Mouse (Mus musculus) liver, embryonic 15.5 days (tissue): ENCODE measurements around the gene Mrto4. TPM values are rescaled to one million over a fixed set of nuclear protein-coding genes. Genes with fewer than 3 reads are reported as not detected.

Source experiments
- ATAC-seq: fragments of 200-750 bp; cut with Nextera tagmentation; 2 replicates; pipeline ENCODE4 v1.8.0; 2017; ENCODE audit warnings: moderate number of reproducible peaks, mild to moderate bottlenecking, moderate library complexity; ENCODE audit not compliant: insufficient read depth
- H3K27ac ChIP-seq: fragments of 300-500 bp; sonication (generic); replicated peaks from 2 replicates; pipeline ENCODE4 v1.5.1; 2015; ENCODE audit warnings: mild to moderate bottlenecking, inconsistent platforms
- H3K27me3 ChIP-seq: fragments of 300-500 bp; sonication (generic); 2 replicates; pipeline ENCODE4 v1.6.1; 2015; ENCODE audit warnings: mild to moderate bottlenecking, inconsistent platforms
- H3K36me3 ChIP-seq: fragments of 300-500 bp; sonication (generic); replicated peaks from 2 replicates; pipeline ENCODE4 v1.6.1; 2015; ENCODE audit warnings: moderate library complexity, mild to moderate bottlenecking, inconsistent platforms
- H3K4me1 ChIP-seq: fragments of 300-500 bp; sonication (generic); replicated peaks from 2 replicates; pipeline ENCODE4 v1.6.1; 2015; ENCODE audit warnings: inconsistent platforms
- H3K4me2 ChIP-seq: fragments of 300-500 bp; sonication (generic); 2 replicates; pipeline ENCODE4 v1.6.1; 2015; ENCODE audit warnings: moderate library complexity, mild to moderate bottlenecking, inconsistent platforms
- H3K4me3 ChIP-seq: fragments of 300-500 bp; sonication (generic); replicated peaks from 2 replicates; pipeline ENCODE4 v1.5.1; 2015; ENCODE audit warnings: mild to moderate bottlenecking, inconsistent platforms
- H3K9ac ChIP-seq: fragments of 300-500 bp; sonication (generic); 2 replicates; pipeline ENCODE4 v1.6.1; 2015; ENCODE audit warnings: moderate library complexity, mild to moderate bottlenecking, inconsistent platforms
- H3K9me3 ChIP-seq: fragments of 300-500 bp; sonication (generic); replicated peaks from 2 replicates; pipeline ENCODE4 v1.6.1; 2016; ENCODE audit warnings: inconsistent platforms
- WGBS: fragments of 180-500 bp; shearing (Covaris S2); methylation state at CpG from one replicate; pipeline ENCODE4 v1.1.7; 2015; ENCODE audit warnings: mixed read lengths; ENCODE audit not compliant: insufficient replicate concordance; 5-methylcytosine and 5-hydroxymethylcytosine counted together
- polyA plus RNA-seq: library from polyadenylated mRNA; unstranded; fragments of >200 nt; fragmentation: Nextera tagmentation; extraction: Ambion mirVana; gene quantifications from 2 replicates; pipeline ENCODE4 v1.2.1, GENCODE M21; 2015

Mrto4 gene
- polyA plus RNA-seq, 1 experiment from 2014 or later: 78.7 TPM

- peak overlapping the region; percentile 71 for H3K9ac ChIP-seq
- H3K9me3 ChIP-seq: no peaks in the 10 kb centered on the region
- WGBS: 6% methylated on average over 8 of the region's 8 CpGs
- H3K36me3 ChIP-seq: peaks cover 44% of the 10 kb centered on the region
- peaks cover 40% of the 10 kb centered on the region for H3K4me1 ChIP-seq
- H3K4me3 ChIP-seq: peak overlapping the region; percentile 89
- ATAC-seq: no peak
- no peaks in the 10 kb centered on the region for H3K27me3 ChIP-seq
- H3K4me2 ChIP-seq: peak overlapping the region; percentile 80
- peak overlapping the region; percentile 96 for H3K27ac ChIP-seq
These were observed 27.3 kb upstream of the Mrto4 start for GRCm38 (mm10) chr4:139379719-139380118.

- H3K27ac ChIP-seq: peak overlapping the region; percentile 34; the same call in 1 of the 2 replicates
- H3K9ac ChIP-seq: no peak overlapping the region
- no peak for ATAC-seq
- no peak overlapping the region for H3K4me3 ChIP-seq
- 76% methylated on average over 10 of the region's 10 CpGs for WGBS
- H3K4me2 ChIP-seq: no peak overlapping the region
- peaks cover under 1% of the 10 kb centered on the region; the same call in 1 of the 2 replicates for H3K4me1 ChIP-seq
- H3K27me3 ChIP-seq: no peaks in the 10 kb centered on the region
- H3K9me3 ChIP-seq: no peaks in the 10 kb centered on the region
- H3K36me3 ChIP-seq: peaks cover 97% of the 10 kb centered on the region
These were observed 21.2 kb upstream of the Mrto4 start for GRCm38 (mm10) chr4:139373531-139373930.

GRCm38 (mm10) chr4:139373130-139373529 lies 20.8 kb upstream of the Mrto4 start:
- 80% methylated on average over 4 of the region's 4 CpGs for WGBS
- ATAC-seq: peak; percentile 51
- H3K27ac ChIP-seq: peak overlapping the region; percentile 34; the same call in 1 of the 2 replicates
- no peak overlapping the region for H3K4me3 ChIP-seq
- H3K4me1 ChIP-seq: no peaks in the 10 kb centered on the region; the same call in 1 of the 2 replicates
- no peaks in the 10 kb centered on the region for H3K9me3 ChIP-seq
- no peak overlapping the region for H3K9ac ChIP-seq
- H3K4me2 ChIP-seq: no peak overlapping the region
- H3K27me3 ChIP-seq: no peaks in the 10 kb centered on the region
- H3K36me3 ChIP-seq: peaks cover 97% of the 10 kb centered on the region

GRCm38 (mm10) chr4:139368038-139368437 lies 15.7 kb upstream of the Mrto4 start:
- Histone ChIP-seq H3K4me2 (no peak overlapping the region), H3K9ac (no peak overlapping the region), H3K27ac (no peak overlapping the region), H3K4me3 (no peak overlapping the region), H3K9me3 (no peaks in the 10 kb centered on the region), H3K27me3 (no peaks in the 10 kb centered on the region), H3K4me1 (peaks cover under 1% of the 10 kb centered on the region; the same call in 1 of the 2 replicates), H3K36me3 (peaks cover 97% of the 10 kb centered on the region)
- ATAC-seq: no peak
- 85% methylated on average over 5 of the region's 5 CpGs for WGBS

GRCm38 (mm10) chr4:139367336-139367735 lies 15.0 kb upstream of the Mrto4 start:
- peaks cover 97% of the 10 kb centered on the region for H3K36me3 ChIP-seq
- peaks cover 7% of the 10 kb centered on the region for H3K4me1 ChIP-seq

GRCm38 (mm10) chr4:139360761-139361548 lies 8.6 kb upstream of the Mrto4 start:
- peak overlapping the region; percentile 94 for H3K27ac ChIP-seq

More at GRCm38 (mm10) chr4:139367336-139367735, 15.0 kb upstream of the Mrto4 start:
- 70% methylated on average over 3 of the region's 3 CpGs for WGBS
- Histone ChIP-seq H3K4me3 (no peak overlapping the region), H3K9ac (no peak overlapping the region), H3K9me3 (no peaks in the 10 kb centered on the region), H3K4me2 (no peak overlapping the region), H3K27me3 (no peaks in the 10 kb centered on the region), H3K27ac (no peak overlapping the region)
- no peak for ATAC-seq

GRCm38 (mm10) chr4:139357211-139357610 lies 4.8 kb upstream of the Mrto4 start:
- H3K27ac ChIP-seq: no peak overlapping the region
- H3K27me3 ChIP-seq: no peaks in the 10 kb centered on the region
- H3K36me3 ChIP-seq: peaks cover 83% of the 10 kb centered on the region
- no peaks in the 10 kb centered on the region for H3K9me3 ChIP-seq
- H3K4me3 ChIP-seq: no peak overlapping the region
- no peak overlapping the region for H3K4me2 ChIP-seq
- 75% methylated on average over 3 of the region's 3 CpGs for WGBS
- H3K9ac ChIP-seq: no peak overlapping the region
- no peak for ATAC-seq
- peaks cover 58% of the 10 kb centered on the region for H3K4me1 ChIP-seq

More at GRCm38 (mm10) chr4:139360761-139361548, 8.6 kb upstream of the Mrto4 start:
- Histone ChIP-seq H3K4me2 (peak overlapping the region; percentile 61), H3K9me3 (no peaks in the 10 kb centered on the region), H3K36me3 (peaks cover 99% of the 10 kb centered on the region), H3K4me1 (peaks cover 49% of the 10 kb centered on the region), H3K9ac (peak overlapping the region; percentile 44), H3K4me3 (peak overlapping the region; percentile 26), H3K27me3 (no peaks in the 10 kb centered on the region)
- peak; percentile 93 for ATAC-seq
- 39% methylated on average over 11 of the region's 11 CpGs for WGBS

GRCm38 (mm10) chr4:139352832-139353231 lies 456 bp upstream of the Mrto4 start:
- Histone ChIP-seq H3K4me1 (peaks cover 41% of the 10 kb centered on the region), H3K27me3 (no peaks in the 10 kb centered on the region)
- under 1% methylated on average over 7 of the region's 7 CpGs for WGBS

GRCm38 (mm10) chr4:139345416-139346019 lies 6.9 kb downstream of the Mrto4 start:
- Histone ChIP-seq H3K9ac (no peak overlapping the region), H3K4me2 (no peak overlapping the region), H3K4me3 (no peak overlapping the region), H3K4me1 (peaks cover 27% of the 10 kb centered on the region), H3K9me3 (no peaks in the 10 kb centered on the region), H3K27me3 (no peaks in the 10 kb centered on the region), H3K36me3 (peaks cover 49% of the 10 kb centered on the region), H3K27ac (no peak overlapping the region)
- WGBS: 81% methylated on average over 23 of the region's 23 CpGs
- no peak for ATAC-seq

More at GRCm38 (mm10) chr4:139352832-139353231, 456 bp upstream of the Mrto4 start:
- Histone ChIP-seq H3K4me3 (peak overlapping the region; percentile 83), H3K36me3 (peaks cover 62% of the 10 kb centered on the region), H3K9me3 (no peaks in the 10 kb centered on the region), H3K27ac (peak overlapping the region; percentile 95), H3K4me2 (peak overlapping the region; percentile 99), H3K9ac (peak overlapping the region; percentile 84)
- ATAC-seq: peak; percentile 43

GRCm38 (mm10) chr4:139343718-139344117 lies 8.7 kb downstream of the Mrto4 start:
- peaks cover 35% of the 10 kb centered on the region for H3K36me3 ChIP-seq
- ATAC-seq: peak; percentile 37; the same call in 1 of the 2 replicates
- H3K27me3 ChIP-seq: no peaks in the 10 kb centered on the region
- peaks cover 19% of the 10 kb centered on the region for H3K4me1 ChIP-seq
- H3K9ac ChIP-seq: no peak overlapping the region
- no peak overlapping the region for H3K4me3 ChIP-seq
- H3K4me2 ChIP-seq: no peak overlapping the region
- no peaks in the 10 kb centered on the region for H3K9me3 ChIP-seq
- peak overlapping the region; percentile 41; the same call in 1 of the 2 replicates for H3K27ac ChIP-seq
- WGBS: 73% methylated on average over 5 of the region's 5 CpGs

GRCm38 (mm10) chr4:139341556-139342233 lies 10.7 kb downstream of the Mrto4 start:
- WGBS: 63% methylated on average over 7 of the region's 7 CpGs

More at GRCm38 (mm10) chr4:139341556-139342233, 10.7 kb downstream of the Mrto4 start:
- Histone ChIP-seq H3K4me2 (no peak overlapping the region), H3K9ac (no peak overlapping the region), H3K27me3 (no peaks in the 10 kb centered on the region), H3K4me3 (no peak overlapping the region), H3K9me3 (no peaks in the 10 kb centered on the region), H3K36me3 (peaks cover 15% of the 10 kb centered on the region), H3K4me1 (peaks cover 33% of the 10 kb centered on the region), H3K27ac (no peak overlapping the region)
- no peak for ATAC-seq
